Mouse (Mus musculus) cerebellum, postnatal 25 days (tissue): ENCODE data around the gene Gm8914.
"Not testable (repeated sequence)": the region's sequence is repeated elsewhere in the genome, so short reads cannot be mapped to it uniquely, and the experiment has no call there.

ENCODE experiments used
- DNase-seq, 2 experiments: peaks; one replicate each; pipeline ENCODE4 v3.0.0; 2021; ENCODE audit warnings: mixed read lengths in 2 of 2

The Gm8914 gene

DNA sequence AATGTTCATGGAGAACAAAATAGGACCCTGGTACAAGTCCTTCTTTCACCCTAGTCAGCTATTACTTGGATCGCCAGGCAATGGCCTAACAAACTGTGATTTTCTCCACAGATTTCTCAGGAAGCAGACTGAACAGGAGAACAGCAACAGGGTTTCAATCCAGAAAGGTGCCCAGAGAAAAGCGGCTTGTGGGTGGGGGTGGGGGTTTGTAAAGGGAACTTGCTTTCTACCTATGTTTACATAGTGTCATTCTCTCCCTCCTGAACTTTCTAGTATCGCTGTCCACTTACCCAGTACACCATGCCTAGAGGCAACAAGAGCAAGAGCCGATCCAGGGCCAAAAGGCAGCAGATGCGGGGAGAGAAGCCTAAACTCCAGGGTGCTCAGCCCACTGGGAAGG, at the start of gene Gm8914:
Gm8914 (plus strand) TSS at position 301 of the 400 bp plus-strand sequence.
- DNase-seq: not testable (repeated sequence)
